Mouse (Mus musculus) stomach, embryonic 15.5 days (tissue): ENCODE data around the gene Slc25a19. TPM values are rescaled to one million over a fixed set of nuclear protein-coding genes. Genes with fewer than 3 reads are reported as not detected.

Experiments used
- ATAC-seq: fragments of 200-750 bp; cut with Nextera tagmentation; 2 replicates; pipeline ENCODE4 v1.8.0; 2017; ENCODE audit warnings: low read depth, moderate number of reproducible peaks, moderate TSS enrichment; ENCODE audit not compliant: insufficient read depth, low FRiP score
- H3K27ac ChIP-seq: fragments of 300-500 bp; sonication (generic); 2 replicates; pipeline ENCODE4 v1.5.1; 2015; ENCODE audit warnings: mild to moderate bottlenecking, inconsistent platforms
- H3K27me3 ChIP-seq: fragments of 300-500 bp; sonication (generic); replicated peaks from 2 replicates; pipeline ENCODE4 v1.6.1; 2015; ENCODE audit warnings: inconsistent platforms
- H3K36me3 ChIP-seq: fragments of 300-500 bp; sonication (generic); 2 replicates; pipeline ENCODE4 v1.6.1; 2015; ENCODE audit warnings: inconsistent platforms
- H3K4me1 ChIP-seq: fragments of 300-500 bp; sonication (generic); 2 replicates; pipeline ENCODE4 v1.6.1; 2015; ENCODE audit warnings: inconsistent platforms
- H3K4me2 ChIP-seq: fragments of 300-500 bp; sonication (generic); 2 replicates; pipeline ENCODE4 v1.6.1; 2015; ENCODE audit warnings: mild to moderate bottlenecking, inconsistent platforms
- H3K4me3 ChIP-seq: fragments of 300-500 bp; sonication (generic); replicated peaks from 2 replicates; pipeline ENCODE4 v1.5.1; 2015; ENCODE audit warnings: inconsistent platforms
- H3K9ac ChIP-seq: fragments of 300-500 bp; sonication (generic); 2 replicates; pipeline ENCODE4 v1.6.1; 2015; ENCODE audit warnings: inconsistent platforms
- H3K9me3 ChIP-seq: fragments of 300-500 bp; sonication (generic); 2 replicates; pipeline ENCODE4 v1.6.1; 2016; ENCODE audit warnings: inconsistent platforms
- WGBS: fragments of 180-500 bp; shearing (Covaris S2); methylation state at CpG from one replicate; pipeline ENCODE4 v1.1.7; 2015; 5-methylcytosine and 5-hydroxymethylcytosine counted together
- polyA plus RNA-seq: library from polyadenylated mRNA; unstranded; fragments of >200 nt; fragmentation: Nextera tagmentation; extraction: Ambion mirVana; gene quantifications from 2 replicates; pipeline ENCODE4 v1.2.1, GENCODE M21; 2015

Gene Slc25a19
- polyA plus RNA-seq, 1 experiment from 2014 or later: 21.5 TPM

DNA sequence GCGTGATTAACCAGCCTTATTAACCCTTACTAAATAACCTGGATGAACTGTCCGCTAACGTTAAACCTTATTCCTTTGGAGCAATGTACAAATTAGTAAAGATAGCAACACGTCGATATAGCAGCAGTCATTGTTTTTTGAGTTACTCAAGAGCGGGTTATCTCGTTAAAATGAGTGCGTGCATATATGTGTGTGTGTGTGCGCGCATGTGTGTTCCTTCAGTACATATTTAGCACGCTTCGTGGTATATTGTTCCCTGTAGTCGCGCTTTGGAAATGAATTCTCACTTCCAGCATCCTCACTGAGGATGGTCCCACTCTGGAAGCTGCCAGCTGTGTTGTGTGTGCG lies 25.0 kb downstream of the Slc25a19 start:
- Histone ChIP-seq H3K4me3 (peak overlapping the region; percentile 91), H3K27ac (peak overlapping the region; percentile 95), H3K4me1 (peaks cover 28% of the 10 kb centered on the region), H3K36me3 (peaks cover 27% of the 10 kb centered on the region; the same call in 1 of the 2 replicates), H3K4me2 (peak overlapping the region; percentile 66), H3K27me3 (no peaks in the 10 kb centered on the region), H3K9me3 (no peaks in the 10 kb centered on the region), H3K9ac (peak overlapping the region; percentile 96)
- ATAC-seq: no peak
- 3% methylated on average over 15 of the region's 15 CpGs for WGBS

DNA sequence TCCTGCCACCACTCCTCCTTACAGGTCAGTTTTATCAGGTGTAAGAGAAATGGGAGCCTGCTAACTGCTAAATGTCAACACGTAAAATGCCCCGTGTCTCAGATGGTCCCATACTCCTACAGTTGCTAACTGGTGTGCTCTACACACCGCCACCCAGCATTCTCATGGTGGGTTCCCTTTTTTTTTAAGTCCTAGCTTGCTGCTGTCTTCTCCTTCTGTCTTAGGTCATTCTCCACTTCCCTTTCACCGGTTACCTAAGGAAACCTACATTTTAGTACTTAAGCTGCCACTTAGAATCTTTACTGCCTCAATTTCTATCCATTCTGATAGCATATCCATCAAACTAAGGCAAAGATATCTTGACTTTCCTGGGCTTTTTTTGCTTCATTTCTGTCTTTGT lies 26.9 kb downstream of the Slc25a19 start:
- Histone ChIP-seq H3K27me3 (no peaks in the 10 kb centered on the region), H3K27ac (no peak overlapping the region), H3K4me2 (no peak overlapping the region), H3K9ac (no peak overlapping the region), H3K36me3 (peaks cover 18% of the 10 kb centered on the region; the same call in 1 of the 2 replicates), H3K4me1 (peaks cover 28% of the 10 kb centered on the region), H3K9me3 (no peaks in the 10 kb centered on the region), H3K4me3 (no peak overlapping the region)
- 82% methylated on average over 4 of the region's 4 CpGs for WGBS
- ATAC-seq: no peak

DNA sequence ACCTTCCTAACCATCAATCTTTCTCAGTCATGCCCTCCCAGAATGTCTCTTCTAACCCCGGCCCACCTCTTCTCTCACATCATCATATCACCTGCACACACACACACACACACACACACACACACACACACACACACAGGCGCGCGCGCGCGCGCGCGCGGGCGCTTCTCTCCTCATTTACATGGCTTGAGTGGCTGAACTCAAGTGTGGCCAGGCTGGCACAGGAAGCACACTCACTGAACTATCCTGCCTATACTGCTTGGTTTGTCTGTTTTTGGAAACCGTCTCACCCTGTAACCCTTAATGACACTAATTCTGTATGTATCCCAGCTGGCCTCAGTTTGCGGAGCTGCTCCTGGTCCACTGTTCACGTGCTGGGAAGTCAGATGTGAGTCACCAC lies 27.4 kb downstream of the Slc25a19 start:
- H3K4me3 ChIP-seq: no peak overlapping the region
- H3K4me2 ChIP-seq: no peak overlapping the region
- H3K4me1 ChIP-seq: peaks cover 26% of the 10 kb centered on the region
- H3K9ac ChIP-seq: no peak overlapping the region
- 91% methylated on average over 15 of the region's 15 CpGs for WGBS
- H3K27me3 ChIP-seq: no peaks in the 10 kb centered on the region
- no peak overlapping the region for H3K27ac ChIP-seq
- H3K36me3 ChIP-seq: peaks cover 16% of the 10 kb centered on the region; the same call in 1 of the 2 replicates
- H3K9me3 ChIP-seq: no peaks in the 10 kb centered on the region
- no peak for ATAC-seq

DNA sequence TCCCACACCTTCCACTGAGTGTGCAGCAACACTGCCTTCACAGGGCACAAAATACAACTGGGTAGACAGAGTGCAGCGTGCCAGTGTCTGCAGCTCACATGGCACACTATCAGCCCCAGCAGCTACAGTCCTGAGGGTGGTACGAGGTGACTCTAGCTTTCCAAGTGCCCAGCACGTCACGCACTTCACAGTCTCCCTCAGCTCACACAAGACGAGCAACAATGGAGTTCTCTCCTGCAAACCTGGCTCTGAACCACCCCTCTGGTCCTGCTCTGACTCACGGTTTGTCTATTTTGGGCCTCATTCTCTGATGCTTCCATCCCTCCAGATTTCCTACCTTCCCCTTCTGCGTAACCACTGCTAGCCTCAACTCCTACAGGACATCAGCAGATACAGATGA lies 28.4 kb downstream of the Slc25a19 start:
- Histone ChIP-seq H3K4me1 (peaks cover 16% of the 10 kb centered on the region), H3K27me3 (no peaks in the 10 kb centered on the region), H3K4me2 (no peak overlapping the region), H3K4me3 (no peak overlapping the region), H3K27ac (no peak overlapping the region), H3K36me3 (peaks cover 20% of the 10 kb centered on the region), H3K9me3 (no peaks in the 10 kb centered on the region), H3K9ac (no peak overlapping the region)
- WGBS: 90% methylated on average over 7 of the region's 7 CpGs
- ATAC-seq: no peak

DNA sequence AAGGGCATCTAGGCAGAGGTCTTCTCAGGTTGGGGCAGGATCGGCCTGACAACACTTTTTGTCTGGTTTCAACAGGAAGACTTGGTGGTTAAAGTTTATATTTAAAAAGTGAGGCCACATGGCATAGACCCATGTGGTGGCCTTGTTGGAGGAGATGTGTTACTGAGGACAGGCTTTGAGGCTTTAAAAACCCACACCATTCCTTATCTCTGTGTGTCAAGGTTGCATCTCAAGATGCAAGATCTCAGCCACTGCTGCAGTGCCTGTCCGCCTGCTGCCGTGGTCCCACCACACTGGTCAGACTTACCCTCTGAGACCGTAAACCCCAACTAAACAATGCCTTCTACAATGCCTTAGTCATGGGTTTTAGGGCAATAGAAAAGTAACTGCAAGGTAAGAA lies 29.8 kb downstream of the Slc25a19 start:
- H3K27ac ChIP-seq: no peak overlapping the region
- H3K4me2 ChIP-seq: no peak overlapping the region
- H3K27me3 ChIP-seq: no peaks in the 10 kb centered on the region
- no peak for ATAC-seq
- no peak overlapping the region for H3K4me3 ChIP-seq
- H3K4me1 ChIP-seq: peaks cover 14% of the 10 kb centered on the region
- peaks cover 33% of the 10 kb centered on the region for H3K36me3 ChIP-seq
- H3K9ac ChIP-seq: no peak overlapping the region
- no peaks in the 10 kb centered on the region for H3K9me3 ChIP-seq
- 92% methylated on average over 4 of the region's 4 CpGs for WGBS

DNA sequence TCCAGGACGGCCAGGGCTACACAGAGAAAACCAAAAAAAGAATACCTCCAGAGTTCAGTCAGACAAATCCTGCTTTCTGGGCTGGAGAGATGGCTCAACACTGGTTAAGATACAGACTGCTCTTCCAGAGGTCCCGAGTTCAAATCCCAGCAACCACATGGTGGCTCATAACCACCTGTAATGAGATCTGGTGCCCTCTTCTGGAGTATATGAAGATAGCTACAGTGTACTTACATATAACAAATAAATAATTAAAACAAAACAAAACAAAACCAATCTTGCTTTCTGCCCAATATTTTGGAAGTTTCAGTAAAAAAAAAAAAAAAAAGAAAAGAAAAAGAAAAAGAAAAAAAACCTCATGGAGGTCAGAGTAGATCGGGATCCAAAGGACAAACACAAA lies 32.9 kb downstream of the Slc25a19 start:
- Histone ChIP-seq H3K27me3 (no peaks in the 10 kb centered on the region), H3K27ac (no peak overlapping the region), H3K9me3 (no peaks in the 10 kb centered on the region), H3K9ac (no peak overlapping the region), H3K36me3 (peaks cover 57% of the 10 kb centered on the region), H3K4me3 (no peak overlapping the region), H3K4me2 (no peak overlapping the region), H3K4me1 (no peaks in the 10 kb centered on the region)
- WGBS: 93% methylated on average over 3 of the region's 3 CpGs
- no peak for ATAC-seq

DNA sequence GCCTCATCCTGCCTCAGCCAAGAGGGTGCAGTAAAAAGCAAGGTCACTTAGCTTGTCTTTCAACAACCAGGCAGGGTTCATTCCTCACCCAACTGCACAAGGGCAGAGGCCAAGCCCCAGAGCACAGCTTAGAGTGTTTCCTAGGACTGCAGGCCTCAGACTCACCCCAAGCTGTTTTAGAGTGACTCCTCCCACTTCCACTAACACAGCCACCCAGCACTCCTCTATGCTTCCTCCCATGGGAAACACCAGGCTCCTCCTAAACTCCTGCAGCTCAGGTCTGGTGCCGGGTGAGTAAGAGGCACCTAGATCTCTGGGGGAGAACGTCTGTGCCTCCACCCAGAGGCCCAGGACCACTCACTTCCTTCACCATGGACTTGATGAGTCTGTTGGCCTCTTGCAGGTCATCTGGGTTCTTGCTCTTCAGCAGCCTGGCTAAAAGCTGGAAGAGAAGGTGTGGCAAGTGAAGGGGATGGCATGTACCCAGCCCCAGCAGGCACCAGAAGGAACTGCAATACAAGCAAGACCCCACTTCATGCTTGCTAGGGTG lies 37.5 kb downstream of the Slc25a19 start:
- Histone ChIP-seq H3K9me3 (no peaks in the 10 kb centered on the region), H3K4me1 (no peaks in the 10 kb centered on the region), H3K4me3 (no peak overlapping the region), H3K27ac (no peak overlapping the region), H3K4me2 (no peak overlapping the region), H3K9ac (no peak overlapping the region), H3K27me3 (no peaks in the 10 kb centered on the region), H3K36me3 (peaks cover 78% of the 10 kb centered on the region)
- WGBS: 81% methylated on average over 2 of the region's 2 CpGs
- no peak for ATAC-seq

DNA sequence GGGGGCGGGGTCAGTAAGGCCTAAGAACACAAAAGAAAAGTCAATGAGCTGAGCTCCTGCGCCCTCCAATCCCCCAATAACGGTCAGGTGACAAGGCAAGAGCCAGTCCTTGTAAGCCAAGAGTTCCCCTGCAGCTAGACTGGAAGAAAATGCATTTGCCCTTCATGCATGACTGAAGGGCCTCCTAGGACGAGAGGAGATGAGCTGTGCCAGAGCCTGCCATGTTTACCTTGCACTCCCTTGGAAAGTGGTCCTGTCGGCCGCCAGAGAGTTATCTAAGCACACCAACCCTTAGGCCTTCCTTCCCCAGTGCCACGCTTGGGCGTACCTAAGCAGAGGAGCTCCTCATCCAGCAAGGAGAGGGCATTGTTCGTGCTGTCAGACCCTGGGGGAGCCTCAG lies 40.1 kb downstream of the Slc25a19 start:
- no peaks in the 10 kb centered on the region for H3K4me1 ChIP-seq
- H3K9ac ChIP-seq: no peak overlapping the region
- no peak overlapping the region for H3K4me3 ChIP-seq
- H3K27ac ChIP-seq: no peak overlapping the region
- no peaks in the 10 kb centered on the region for H3K27me3 ChIP-seq
- no peak overlapping the region for H3K4me2 ChIP-seq
- ATAC-seq: no peak
- H3K36me3 ChIP-seq: peaks cover 84% of the 10 kb centered on the region
- no peaks in the 10 kb centered on the region for H3K9me3 ChIP-seq
- 79% methylated on average over 9 of the region's 9 CpGs for WGBS

DNA sequence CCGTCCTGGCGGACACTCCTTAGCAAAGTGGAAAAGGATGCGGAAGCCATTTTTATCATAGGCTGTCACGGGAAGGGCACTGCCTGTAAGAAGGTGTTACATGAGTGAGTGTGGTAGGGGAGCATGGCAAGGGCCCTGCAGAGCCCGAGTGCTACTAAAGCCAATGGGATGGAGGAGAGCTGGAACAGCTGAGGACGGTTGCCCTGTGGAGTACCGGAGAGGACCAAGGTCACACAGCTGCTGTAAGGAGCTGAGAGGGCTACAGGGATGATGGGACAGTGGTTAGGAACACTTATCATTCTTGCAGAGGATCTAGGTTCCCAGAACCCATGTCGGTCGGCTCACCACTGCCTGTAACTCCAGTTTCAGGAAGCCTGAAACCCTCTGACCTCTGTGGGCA lies 41.7 kb downstream of the Slc25a19 start:
- H3K4me2 ChIP-seq: no peak overlapping the region
- no peaks in the 10 kb centered on the region for H3K27me3 ChIP-seq
- peaks cover 89% of the 10 kb centered on the region for H3K36me3 ChIP-seq
- no peak overlapping the region for H3K4me3 ChIP-seq
- ATAC-seq: no peak
- H3K4me1 ChIP-seq: no peaks in the 10 kb centered on the region
- H3K9me3 ChIP-seq: no peaks in the 10 kb centered on the region
- WGBS: 89% methylated on average over 9 of the region's 9 CpGs
- H3K9ac ChIP-seq: no peak overlapping the region
- H3K27ac ChIP-seq: no peak overlapping the region

DNA sequence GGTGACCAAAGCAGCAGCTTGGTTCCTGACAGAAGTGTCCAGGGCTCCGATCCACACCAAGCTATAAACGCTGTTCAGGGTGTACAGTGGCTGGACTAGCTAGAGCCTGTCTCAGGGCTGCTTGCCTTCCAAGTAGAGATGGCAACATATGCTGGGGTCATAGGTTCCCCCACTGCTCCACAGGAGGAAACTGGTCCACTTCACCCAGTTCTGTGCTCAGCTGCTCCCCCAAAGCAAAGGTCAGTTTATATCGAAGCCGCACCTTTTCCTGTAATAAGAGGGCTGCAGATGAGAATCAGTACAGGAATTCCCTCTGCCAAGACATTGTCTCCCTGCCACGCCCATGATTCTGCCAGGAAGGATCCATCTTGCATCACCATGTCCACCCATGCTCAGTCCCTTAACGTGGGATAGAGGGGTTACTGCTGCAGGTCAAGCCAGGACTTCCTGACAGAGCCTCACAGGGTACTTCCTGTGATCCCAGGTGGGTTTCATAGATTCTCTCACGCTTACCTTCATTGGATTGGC lies 42.5 kb downstream of the Slc25a19 start:
- Histone ChIP-seq H3K9me3 (no peaks in the 10 kb centered on the region), H3K4me2 (no peak overlapping the region), H3K27me3 (no peaks in the 10 kb centered on the region), H3K9ac (no peak overlapping the region), H3K36me3 (peaks cover 88% of the 10 kb centered on the region), H3K4me3 (no peak overlapping the region), H3K4me1 (no peaks in the 10 kb centered on the region), H3K27ac (no peak overlapping the region)
- no peak for ATAC-seq
- WGBS: 87% methylated on average over 7 of the region's 7 CpGs

DNA sequence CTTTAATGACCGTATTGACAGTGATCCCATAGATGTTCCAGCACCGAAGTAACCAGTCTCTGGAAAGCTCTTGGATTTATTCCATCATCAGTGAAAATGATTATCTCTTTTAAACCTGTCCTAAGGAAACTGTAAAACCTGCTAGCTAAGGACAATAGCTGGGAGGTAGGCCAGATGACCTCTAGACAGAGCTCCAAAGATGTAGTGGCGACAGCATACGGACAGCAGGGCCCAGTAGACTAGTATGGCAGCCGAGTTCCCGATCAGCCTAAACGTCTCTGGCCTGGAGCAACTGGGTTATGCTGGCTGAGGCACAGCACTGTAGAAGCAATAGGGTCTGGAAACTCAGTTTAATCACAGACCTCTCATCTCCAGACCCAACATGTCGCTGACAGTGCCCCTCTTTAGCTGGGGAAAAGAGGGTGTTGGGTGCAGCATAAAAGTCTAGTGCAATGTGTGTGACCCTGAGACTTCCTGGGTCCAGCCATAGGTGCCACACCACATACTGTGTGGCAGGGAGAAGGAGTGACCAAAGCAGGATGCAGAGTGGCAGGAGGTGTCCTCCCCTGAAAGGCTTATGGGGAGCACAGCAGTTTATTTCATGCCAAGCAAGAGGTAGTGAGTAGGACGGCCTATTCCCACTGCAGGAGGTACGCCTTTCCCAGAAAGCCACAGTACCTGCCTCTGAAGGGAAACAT lies 43.6 kb downstream of the Slc25a19 start:
- peaks cover 82% of the 10 kb centered on the region for H3K36me3 ChIP-seq
- no peak overlapping the region for H3K4me3 ChIP-seq
- H3K4me1 ChIP-seq: no peaks in the 10 kb centered on the region
- H3K27ac ChIP-seq: no peak overlapping the region
- H3K4me2 ChIP-seq: no peak overlapping the region
- H3K9ac ChIP-seq: no peak overlapping the region
- WGBS: 79% methylated on average over 10 of the region's 10 CpGs
- H3K9me3 ChIP-seq: no peaks in the 10 kb centered on the region
- ATAC-seq: no peak
- no peaks in the 10 kb centered on the region for H3K27me3 ChIP-seq

DNA sequence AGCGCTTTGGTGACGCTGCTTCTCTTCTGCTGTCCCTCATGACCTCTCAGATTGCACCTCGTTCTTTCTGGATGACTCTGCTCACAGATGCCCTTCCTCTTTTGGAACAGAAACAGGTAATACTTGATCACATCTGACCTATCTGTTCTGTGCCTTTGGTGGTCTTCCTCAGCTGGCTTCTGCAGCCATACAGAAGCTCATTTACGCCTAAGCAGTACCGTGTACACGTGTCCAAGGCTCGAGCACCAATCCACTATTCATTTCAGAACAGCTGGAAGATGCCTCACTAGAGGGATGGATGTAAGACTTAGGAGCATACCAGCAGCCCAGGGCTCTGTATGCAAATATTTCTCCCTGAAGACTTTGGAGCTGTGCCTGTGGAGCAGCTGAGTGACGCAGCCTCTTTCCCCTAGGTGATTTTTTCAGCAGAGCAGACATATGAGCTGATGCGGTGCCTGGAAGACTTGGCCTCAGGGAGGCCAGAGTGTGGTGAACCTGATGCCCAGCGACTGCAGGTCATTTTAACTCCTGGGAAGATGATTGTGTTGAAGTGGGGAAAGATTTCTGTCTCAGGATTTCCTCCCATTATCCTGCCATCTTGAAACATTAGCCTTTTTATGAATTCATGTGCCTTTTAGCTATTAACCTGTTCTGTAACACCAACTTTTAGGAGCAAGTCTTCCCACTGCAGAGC lies 45.0 kb downstream of the Slc25a19 start:
- Histone ChIP-seq H3K9ac (no peak overlapping the region), H3K4me1 (no peaks in the 10 kb centered on the region), H3K4me2 (no peak overlapping the region), H3K4me3 (no peak overlapping the region), H3K9me3 (no peaks in the 10 kb centered on the region), H3K36me3 (peaks cover 85% of the 10 kb centered on the region), H3K27ac (no peak overlapping the region; the same call in 1 of the 2 replicates), H3K27me3 (no peaks in the 10 kb centered on the region)
- WGBS: 77% methylated on average over 10 of the region's 10 CpGs
- peak; percentile 18; the same call in 1 of the 2 replicates for ATAC-seq
